In genomic region chr6:53684416-53684815, GRCm38 (mm10) we compare ENCODE assay signal across 12 mouse cellular contexts.
"Had no signal": no experiment of that assay in that cellular context is flagged by ENCODE, and none has a peak within 500 bp of the region (broad histone marks: within the 10 kb centered on the region; RNA-seq: fewer than 3 reads in every experiment).

No protein-coding gene starts in this region.

- H3K9ac ChIP-seq: kidney, embryonic 15.5 days; liver, embryonic 14.5 days; midbrain, embryonic 13.5 days; neural tube, embryonic 15.5 days had no signal

- H3K36me3 ChIP-seq: kidney, embryonic 15.5 days; midbrain, embryonic 13.5 days; neural tube, embryonic 15.5 days had no signal

- H3K9me3 ChIP-seq: kidney, embryonic 15.5 days; midbrain, embryonic 13.5 days; neural tube, embryonic 15.5 days had no signal

- H3K4me2 ChIP-seq: kidney, embryonic 15.5 days; midbrain, embryonic 13.5 days; neural tube, embryonic 15.5 days had no signal

- H3K4me3 ChIP-seq: kidney, embryonic 15.5 days; midbrain, embryonic 13.5 days; myocyte; neural tube, embryonic 15.5 days had no signal

- H3K27ac ChIP-seq: kidney, embryonic 15.5 days; liver, embryonic 14.5 days; midbrain, embryonic 13.5 days; neural tube, embryonic 15.5 days had no signal

- ATAC-seq: midbrain, embryonic 13.5 days had no signal

- DNase-seq: kidney, postnatal 14 days; layer of hippocampus, adult 9-11 months; layer of hippocampus, postnatal 36 days; lung, adult 18-20 months; right cerebral cortex, adult 18-20 months; right cerebral cortex, postnatal 25 days; thymus, postnatal 36 days had no signal

- H3K27me3 ChIP-seq: kidney, embryonic 15.5 days; midbrain, embryonic 13.5 days; neural tube, embryonic 15.5 days had no signal

- H3K4me1 ChIP-seq: midbrain, embryonic 13.5 days; neural tube, embryonic 15.5 days had no signal
